Mouse (Mus musculus): ENCODE results near the gene Fam227a. TPM values are rescaled to one million over a fixed set of nuclear protein-coding genes. Genes with fewer than 3 reads are reported as not detected.
"Not testable (repeated sequence)": the region's sequence is repeated elsewhere in the genome, so short reads cannot be mapped to it uniquely, and the experiment has no call there.

The Fam227a gene
- total RNA-seq, 2 experiments from 2014 or later: 8.0 to 13.2 TPM

DNA sequence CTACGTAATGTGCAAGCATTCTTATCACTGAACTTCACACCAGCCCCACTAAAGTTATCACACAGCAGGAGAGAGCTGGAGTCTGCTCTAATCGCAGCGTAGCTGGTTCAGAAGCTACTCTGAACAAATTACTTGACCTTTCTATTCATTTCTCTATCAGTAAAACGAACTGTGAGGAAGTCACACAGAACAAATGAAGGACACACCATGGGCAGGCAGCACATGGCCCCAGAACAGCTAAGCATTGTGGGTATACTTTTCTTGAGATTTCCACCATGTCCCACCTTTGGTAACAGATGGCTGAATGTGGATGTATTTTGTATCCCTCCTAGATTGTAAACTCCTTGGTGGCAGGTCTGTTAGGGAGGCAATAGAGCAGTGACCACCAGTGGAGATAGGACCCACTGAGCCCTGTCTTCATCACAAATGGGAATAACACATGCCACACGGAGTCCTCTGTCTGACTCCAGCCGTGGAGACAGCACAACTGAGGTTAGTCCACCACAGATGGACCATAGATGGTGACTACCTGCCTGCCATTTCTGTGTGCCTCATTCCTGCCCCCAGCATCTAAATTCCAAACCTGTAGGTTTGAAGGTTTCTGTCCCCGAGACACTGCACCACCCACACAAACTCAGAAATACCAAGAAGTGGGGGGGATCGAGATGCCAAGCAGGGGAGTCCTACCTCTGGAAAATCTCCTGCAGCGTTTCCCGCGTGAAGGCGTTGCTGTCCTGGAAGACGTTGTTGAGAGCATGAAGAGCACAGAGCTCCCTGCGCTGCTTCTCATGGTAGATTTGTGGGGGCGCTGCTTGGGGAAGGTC lies 27.5 kb upstream of the Fam227a start:
- DNase-seq (ENCODE audit: low spot score in 2 of 2): peak in 1 of 2 experiments; percentile 31
- intact Hi-C loops (cut with DNase I): loop anchor here (2.0 kb wide), 1 partner anchor 15 kb away; the partner anchor contains the start of gene Tomm22

GRCm38 (mm10) chr15:79685141-79685641 lies 26.4 kb upstream of the Fam227a start:
- DNase-seq (ENCODE audit: low spot score in 2 of 2): no peak
- intact Hi-C loops (cut with DNase I): no loop called here

DNA sequence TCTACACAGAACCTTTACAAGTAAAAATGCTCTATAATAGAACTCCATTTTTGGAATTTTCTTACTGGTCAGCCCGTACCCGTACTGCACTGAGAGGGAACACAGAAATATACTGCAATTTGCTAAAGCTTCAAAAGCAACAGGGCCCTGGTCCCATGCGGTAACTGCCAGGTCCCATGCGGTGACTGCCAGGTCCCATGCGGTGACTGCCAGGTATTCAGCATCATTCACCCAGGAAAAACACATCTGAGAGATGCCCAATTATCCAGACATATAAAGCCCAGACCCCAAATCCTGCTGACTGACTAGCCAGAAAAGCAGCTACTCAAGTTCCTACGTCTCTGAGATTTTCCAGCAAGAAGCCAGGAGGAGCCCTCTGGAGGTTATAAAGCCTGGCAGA lies 25.9 kb upstream of the Fam227a start:
- no peak for DNase-seq (ENCODE audit: low spot score in 2 of 2)
- intact Hi-C loops (cut with DNase I): no loop called here

DNA sequence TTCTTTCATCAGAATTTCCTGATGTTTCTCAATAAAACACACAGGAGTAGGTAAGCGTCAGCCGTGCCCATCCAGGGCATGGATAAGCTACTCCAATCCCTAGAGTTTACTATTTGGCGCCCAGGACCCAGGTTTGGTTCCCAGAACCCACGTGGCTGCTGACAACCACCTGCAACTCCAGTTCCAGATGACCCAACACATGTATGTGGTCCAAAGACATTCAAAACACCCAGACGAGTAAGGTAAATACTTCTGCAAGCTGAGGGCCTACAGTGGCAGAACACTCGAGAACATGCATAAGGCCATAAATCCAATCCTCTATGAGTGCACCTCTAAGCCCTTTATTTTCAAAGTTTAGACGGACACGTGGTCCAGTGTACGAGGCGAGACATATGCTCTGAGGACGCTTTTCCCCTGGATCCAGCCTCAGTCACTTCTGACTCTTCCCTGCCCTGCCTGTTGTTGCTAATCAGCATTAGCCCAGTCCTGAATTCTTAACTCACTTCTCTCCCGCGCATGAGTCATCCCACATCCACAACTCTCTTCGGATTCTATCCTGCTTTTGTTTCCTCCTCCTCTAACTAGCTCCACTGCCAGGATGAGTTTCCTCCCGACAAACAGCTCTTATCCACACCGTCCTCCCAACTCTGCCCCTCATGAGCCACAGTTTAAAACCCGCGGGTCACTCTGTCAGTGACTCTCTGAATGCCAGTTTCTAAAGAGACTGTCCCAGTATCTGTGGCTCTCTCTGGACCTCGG lies 25.1 kb upstream of the Fam227a start:
- intact Hi-C loops (cut with DNase I): no loop called here
- peak in 1 of 2 experiments; percentile 36 for DNase-seq (ENCODE audit: low spot score in 2 of 2)

- intact Hi-C loops (cut with DNase I): no loop called here
- DNase-seq (ENCODE audit: low spot score in 2 of 2): no peak
Measured at GRCm38 (mm10) chr15:79683146-79683545, 24.4 kb upstream of the Fam227a start.

DNA sequence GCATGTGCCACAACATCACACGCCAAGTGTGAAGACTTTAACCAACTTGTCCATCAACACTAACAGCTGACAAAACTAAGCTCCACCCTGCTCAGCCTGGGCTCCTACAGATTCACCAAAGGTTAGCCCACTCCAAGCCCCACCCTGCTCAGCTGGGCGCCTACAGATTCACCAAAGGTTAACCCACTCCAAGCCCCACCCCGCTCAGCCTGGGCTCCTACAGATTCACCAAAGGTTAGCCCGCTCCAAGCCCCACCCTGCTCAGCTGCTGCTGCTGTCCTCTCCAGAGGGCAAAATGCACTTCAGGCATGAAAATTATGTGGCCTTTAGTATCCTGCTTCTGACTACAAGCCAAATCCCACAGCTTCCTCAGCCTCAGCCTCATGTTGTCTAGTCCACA lies 23.2 kb upstream of the Fam227a start:
- intact Hi-C loops (cut with DNase I): no loop called here

DNA sequence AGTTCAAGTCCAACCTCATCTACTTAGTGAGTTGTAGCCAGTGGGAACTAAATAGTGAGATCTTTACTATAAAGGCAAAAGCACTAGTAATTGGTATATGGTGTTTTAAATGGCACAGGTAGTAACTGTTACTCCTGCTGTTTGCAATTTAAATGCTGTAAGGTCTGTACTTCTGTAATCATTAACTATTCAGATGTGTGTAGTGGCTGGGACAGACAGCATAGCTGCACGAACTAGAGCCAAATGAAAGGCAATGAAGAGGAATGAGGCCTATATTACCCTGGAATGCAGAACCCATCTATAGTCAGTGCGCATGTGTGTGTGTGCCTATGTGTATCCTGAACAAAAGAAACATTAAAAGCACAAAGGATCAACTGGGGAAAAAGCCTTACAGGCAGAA lies 19.2 kb upstream of the Fam227a start:
- intact Hi-C loops (cut with DNase I): no loop called here
- no peak for DNase-seq (ENCODE audit: low spot score in 2 of 2)

More for the DNA sequence above, 23.2 kb upstream of the Fam227a start:
- no peak for DNase-seq (ENCODE audit: low spot score in 2 of 2)

- intact Hi-C loops (cut with DNase I): loop anchor here (2.0 kb wide), 1 partner anchor 15 kb away; the partner anchor contains the start of gene Josd1
Measured at GRCm38 (mm10) chr15:79671828-79672348, 13.1 kb upstream of the Fam227a start.

GRCm38 (mm10) chr15:79670972-79671299 lies 12.2 kb upstream of the Fam227a start:
- DNase-seq (ENCODE audit: low spot score in 2 of 2): no peak
- intact Hi-C loops (cut with DNase I): loop anchor here (2.0 kb wide), 1 partner anchor 16 kb away; the partner anchor contains the start of gene Josd1

More at GRCm38 (mm10) chr15:79671828-79672348, 13.1 kb upstream of the Fam227a start:
- DNase-seq (ENCODE audit: low spot score in 2 of 2): not testable (repeated sequence)

GRCm38 (mm10) chr15:79670249-79670971 lies 11.7 kb upstream of the Fam227a start, which contains the start of gene Tomm22:
Tomm22 (plus strand) TSS chr15:79670861.
- DNase-seq (ENCODE audit: low spot score in 2 of 2): peak; percentile 87 to 91
- intact Hi-C loops (cut with DNase I): loop anchor here (2.0 kb wide), 1 partner anchor 16 kb away; the partner anchor contains the start of gene Josd1

DNA sequence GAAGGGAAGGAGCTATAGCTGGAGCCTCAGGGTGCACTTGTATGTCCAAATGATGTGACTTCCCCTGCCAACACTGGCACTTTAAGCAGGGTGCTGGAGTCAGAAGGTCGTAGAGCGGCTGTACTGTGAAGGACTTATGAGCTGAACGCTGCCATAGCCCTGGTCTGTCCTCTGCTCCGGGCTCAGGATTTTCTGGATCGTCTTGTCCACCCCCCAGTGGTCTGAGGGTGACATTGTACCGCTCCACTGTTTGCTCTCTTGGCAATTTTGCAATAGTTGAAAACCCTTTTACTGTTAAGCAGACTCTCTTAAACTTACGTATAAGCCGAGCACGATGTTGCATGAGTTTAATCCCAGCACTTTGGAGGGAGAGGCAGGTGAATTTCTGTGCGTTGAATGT lies 10.4 kb upstream of the Fam227a start:
- intact Hi-C loops (cut with DNase I): no loop called here
- no peak for DNase-seq (ENCODE audit: low spot score in 2 of 2)

DNA sequence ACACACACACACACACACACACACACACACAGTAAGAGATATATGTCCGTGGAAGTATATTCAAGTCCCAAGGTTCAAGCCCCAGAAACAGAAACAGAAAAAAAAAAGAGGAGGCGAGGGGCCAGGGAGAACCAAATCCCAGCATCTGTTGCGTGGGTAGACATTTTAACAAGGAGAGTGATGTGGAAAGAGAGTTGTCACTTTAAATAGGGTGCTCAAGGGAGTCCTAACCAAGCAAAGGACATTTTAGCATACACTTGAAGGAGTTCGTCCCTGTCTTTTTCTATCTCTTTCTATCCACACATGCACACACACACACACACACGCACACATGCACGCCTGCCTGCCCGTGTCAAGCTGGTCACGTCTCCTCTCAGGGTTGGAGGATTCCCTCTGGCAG lies 5.9 kb upstream of the Fam227a start:
- intact Hi-C loops (cut with DNase I): no loop called here

GRCm38 (mm10) chr15:79661852-79662251 lies 3.1 kb upstream of the Fam227a start:
- intact Hi-C loops (cut with DNase I): no loop called here
- no peak for DNase-seq (ENCODE audit: low spot score in 2 of 2)

More for the DNA sequence above, 5.9 kb upstream of the Fam227a start:
- DNase-seq (ENCODE audit: low spot score in 2 of 2): peak in 1 of 2 experiments; percentile 32

DNA sequence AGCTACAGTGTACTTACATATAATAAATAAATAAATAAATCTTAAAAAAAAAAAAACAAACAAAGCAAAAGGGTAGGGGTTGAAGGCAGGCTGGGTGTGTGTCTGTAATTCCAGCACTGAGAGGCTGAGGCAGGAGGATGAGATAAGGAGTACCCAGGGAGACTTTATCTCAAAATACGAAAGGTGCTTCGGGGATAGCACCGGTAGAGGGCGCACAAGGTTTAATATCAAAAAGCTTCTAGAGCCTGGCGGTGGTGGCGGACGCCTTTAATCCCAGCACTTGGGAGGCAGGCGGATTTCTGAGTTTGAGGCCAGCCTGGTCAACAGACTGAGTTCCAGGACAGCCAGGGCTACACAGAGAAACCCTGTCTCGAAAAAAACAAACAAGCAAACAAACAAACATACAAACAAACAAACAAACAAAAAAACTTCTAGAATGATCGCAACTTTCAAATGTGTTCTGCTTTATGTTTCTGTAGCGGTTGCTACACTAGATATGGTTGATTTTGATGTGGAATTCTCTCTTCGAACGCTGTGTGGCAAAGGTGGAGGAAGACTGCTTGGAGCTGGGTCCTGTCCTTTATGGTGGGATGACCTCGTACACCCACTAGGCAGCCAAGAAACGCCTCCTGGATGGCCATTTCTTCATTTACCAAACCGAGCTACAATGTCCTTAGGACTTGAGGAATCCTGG lies 772 bp downstream of the Fam227a start:
- intact Hi-C loops (cut with DNase I): loop anchor here (10.0 kb wide), 1 partner anchor 433 kb away; the partner anchor contains the start of genes Gm49486 and Pick1
- DNase-seq (ENCODE audit: low spot score in 2 of 2): peak; percentile 78 to 83

DNA sequence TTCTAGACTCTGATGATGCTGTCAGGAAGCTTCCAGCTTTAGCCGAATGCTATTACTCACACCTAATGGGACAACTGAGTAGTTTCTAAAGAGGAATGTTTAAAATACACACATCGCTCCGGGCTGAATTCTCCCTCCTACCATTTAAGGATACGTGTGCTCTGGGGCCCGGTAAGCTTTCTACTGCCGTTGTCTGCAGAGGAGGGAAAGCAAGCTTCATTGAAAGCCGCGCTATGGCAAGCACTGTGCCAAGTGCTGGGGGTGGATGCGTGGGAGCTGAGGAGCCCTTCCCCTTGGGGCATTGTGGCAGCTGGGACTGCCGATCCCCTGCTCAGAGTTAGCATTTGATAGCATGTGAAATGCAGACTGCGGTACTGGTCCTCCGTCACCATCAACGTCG lies 2.3 kb downstream of the Fam227a start:
- DNase-seq (ENCODE audit: low spot score in 2 of 2): peak; percentile 48 to 62
- intact Hi-C loops (cut with DNase I): loop anchor here (10.0 kb wide), 1 partner anchor 432 kb away; the partner anchor contains the start of genes Gm49486 and Pick1

DNA sequence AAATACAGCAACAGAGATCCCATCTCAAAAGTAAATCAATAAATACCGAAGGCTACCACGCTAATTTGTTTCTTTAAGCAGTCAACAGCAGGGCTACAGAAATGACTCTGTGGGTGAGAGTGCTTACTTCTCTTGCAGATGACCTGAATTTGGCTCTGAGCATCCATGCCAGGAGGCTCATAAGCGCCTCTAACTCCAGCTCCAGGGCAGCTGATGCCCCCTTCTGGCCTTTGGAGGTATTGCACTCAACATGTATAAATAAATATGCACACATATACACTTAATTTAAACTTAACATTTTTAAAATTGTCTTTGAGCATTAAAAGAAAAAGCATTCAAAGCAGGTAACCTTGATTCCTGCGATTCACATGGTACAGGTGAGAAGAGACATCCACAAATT lies 7.3 kb downstream of the Fam227a start:
- intact Hi-C loops (cut with DNase I): loop anchor here (10.0 kb wide), 1 partner anchor 427 kb away; the partner anchor contains the start of genes Gm49486 and Pick1
- DNase-seq (ENCODE audit: low spot score in 2 of 2): no peak

- DNase-seq (ENCODE audit: low spot score in 2 of 2): no peak
- intact Hi-C loops (cut with DNase I): loop anchor here (10.0 kb wide), 1 partner anchor 426 kb away; the partner anchor contains the start of genes Gm49486 and Pick1
Measured at GRCm38 (mm10) chr15:79650569-79650968, 8.2 kb downstream of the Fam227a start.

- DNase-seq (ENCODE audit: low spot score in 2 of 2): peak in 1 of 2 experiments; percentile 35
- intact Hi-C loops (cut with DNase I): no loop called here
Measured at GRCm38 (mm10) chr15:79648130-79648529, 10.6 kb downstream of the Fam227a start.
